Mouse (Mus musculus): Measurements from ENCODE around the gene Ptpn20.

The Ptpn20 gene

GRCm38 (mm10) chr14:33678740-33679139 is 89.7 kb downstream of the Ptpn20 start:
- no peak for DNase-seq

- no peak for DNase-seq
Observed at GRCm38 (mm10) chr14:33680621-33681020, 91.6 kb downstream of the Ptpn20 start.

- DNase-seq = no peak
Observed at GRCm38 (mm10) chr14:33682768-33683167, 93.8 kb downstream of the Ptpn20 start.

DNA sequence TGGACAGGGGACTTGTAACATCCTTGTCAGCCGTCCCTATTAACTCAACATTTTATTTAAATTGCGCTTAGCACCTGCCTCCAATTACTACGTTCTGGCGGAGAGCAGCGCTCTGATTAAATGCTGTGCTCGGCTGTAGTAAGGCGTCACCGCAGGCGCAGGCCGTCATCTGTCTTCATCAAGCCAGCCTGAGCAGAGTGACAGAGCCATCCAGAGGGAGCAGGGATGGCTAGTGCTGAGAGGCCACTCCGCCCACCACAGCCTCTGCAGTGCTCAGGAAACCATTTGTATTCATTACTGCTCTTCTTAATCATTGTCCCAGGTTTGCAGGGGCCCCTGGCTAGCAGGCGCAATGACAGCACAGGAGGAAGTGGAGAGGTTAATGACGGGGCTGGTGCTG is 94.7 kb downstream of the Ptpn20 start:
- no peak for DNase-seq

DNA sequence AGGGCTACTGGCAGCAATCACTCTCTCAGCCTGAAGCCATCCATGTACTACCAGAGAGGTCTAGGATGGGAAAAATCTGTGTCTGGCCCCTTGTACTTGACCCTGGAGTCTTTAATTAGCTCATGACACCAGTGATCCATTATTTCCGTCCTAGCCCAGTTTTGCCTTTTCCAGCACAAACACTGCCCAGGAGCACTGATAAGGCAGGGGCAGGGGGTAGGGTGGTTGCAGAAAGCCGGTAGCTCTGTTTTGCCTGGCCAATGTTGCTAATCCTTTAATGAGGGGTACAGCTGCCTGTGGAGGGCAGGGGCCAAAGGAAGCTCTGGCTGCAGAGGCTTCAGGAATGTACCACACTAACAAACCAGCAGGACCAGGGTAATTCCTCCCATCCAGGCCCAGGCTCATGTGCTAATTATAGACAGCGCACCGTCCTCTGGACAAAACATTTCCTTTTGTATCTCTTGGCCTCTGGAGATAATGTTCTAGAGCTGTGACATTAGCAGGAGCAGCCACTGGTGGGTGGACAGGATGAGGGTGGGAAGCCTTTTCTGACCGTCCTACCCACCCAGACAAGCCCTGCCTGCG is 98.5 kb downstream of the Ptpn20 start:
- DNase-seq = peak; percentile 39

- no peak for DNase-seq
Observed at GRCm38 (mm10) chr14:33689044-33689443, 100.0 kb downstream of the Ptpn20 start.

Data from lung, postnatal 10 days (tissue).